Mouse (Mus musculus) thymus, adult 2 months (tissue): ENCODE data around the gene Lgr4. TPM values are rescaled to one million over a fixed set of nuclear protein-coding genes. Genes with fewer than 3 reads are reported as not detected.

ENCODE experiments used
- DNase-seq: peaks from one replicate; pipeline ENCODE4 v3.0.0; 2021
- H3K27ac ChIP-seq: fragments of 200-500 bp; 2 replicates; pipeline ENCODE4 v1.5.1; 2012; ENCODE audit warnings: low read length, control low read depth; ENCODE audit not compliant: control insufficient read depth, insufficient read depth
- H3K27me3 ChIP-seq: fragments of 200-500 bp; 2 replicates; pipeline ENCODE4 v1.6.1; 2012; ENCODE audit warnings: mild to moderate bottlenecking, low read length, moderate library complexity, mixed read lengths; ENCODE audit not compliant: control insufficient read depth, insufficient read depth
- H3K36me3 ChIP-seq: fragments of 200-500 bp; 2 replicates; pipeline ENCODE4 v1.6.1; 2012; ENCODE audit warnings: mild to moderate bottlenecking, low read length, moderate library complexity; ENCODE audit not compliant: control insufficient read depth, insufficient read depth
- H3K4me1 ChIP-seq: fragments of 200-500 bp; replicated peaks from 2 replicates; pipeline ENCODE4 v1.6.1; 2012; ENCODE audit warnings: low read length; ENCODE audit not compliant: control insufficient read depth, insufficient read depth
- H3K4me3 ChIP-seq: fragments of 200-500 bp; 2 replicates; pipeline ENCODE4 v1.5.1; 2012; ENCODE audit warnings: mild to moderate bottlenecking, low read length, control low read depth, moderate library complexity; ENCODE audit not compliant: control insufficient read depth, insufficient read depth
- CTCF ChIP-seq: fragments of 200-500 bp; IDR thresholded peaks from 2 replicates; pipeline ENCODE4 v1.5.1; 2012; ENCODE audit warnings: mild to moderate bottlenecking, control low read depth, low read length, moderate library complexity, borderline replicate concordance; ENCODE audit not compliant: control insufficient read depth, poor library complexity, insufficient read depth; ENCODE audit errors: extremely low read depth
- POLR2A ChIP-seq: fragments of 200-500 bp; IDR thresholded peaks from 2 replicates; pipeline ENCODE4 v1.6.1; 2012; ENCODE audit warnings: mild to moderate bottlenecking, low read length, control low read depth, moderate library complexity; ENCODE audit not compliant: control insufficient read depth, poor library complexity, insufficient read depth; ENCODE audit errors: extremely low read depth
- WGBS: fragments of 180-500 bp; shearing (Covaris S2); methylation state at CpG from one replicate; pipeline ENCODE4 v1.1.7; 2018; 5-methylcytosine and 5-hydroxymethylcytosine counted together
- polyA plus RNA-seq: library from polyadenylated mRNA; depleted of rRNA; stranded (reverse); fragments of >200 nt; gene quantifications from 2 replicates; pipeline ENCODE4 v1.2.3, GENCODE M21; 2012

The Lgr4 gene
- polyA plus RNA-seq, 1 experiment: 7.2 TPM

DNA sequence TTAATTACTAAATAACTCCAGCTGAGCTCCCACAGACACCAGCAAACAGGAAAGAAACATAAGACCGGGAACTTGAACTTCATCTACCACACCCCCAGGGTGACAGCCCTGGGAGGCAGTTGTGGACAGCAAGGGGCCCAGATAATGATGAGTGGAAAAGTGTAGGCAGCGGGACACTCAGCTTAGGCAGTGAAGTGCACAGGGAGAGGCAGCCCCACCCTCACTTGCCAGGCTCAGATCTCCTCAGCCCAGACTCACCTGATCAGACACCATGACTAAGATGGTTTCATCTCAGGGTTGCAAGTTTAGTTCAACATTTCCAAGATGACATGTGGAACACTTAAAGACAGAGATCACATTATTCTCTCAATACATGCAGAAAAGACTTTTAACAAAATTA, 8.3 kb upstream of the Lgr4 start:
- no peaks in the 10 kb centered on the region for H3K27me3 ChIP-seq
- WGBS: 87% methylated on average over 2 of the region's 2 CpGs
- H3K4me3 ChIP-seq: no peak overlapping the region
- TF ChIP-seq CTCF (no peak), POLR2A (no peak)
- no peak for DNase-seq
- H3K4me1 ChIP-seq: no peaks in the 10 kb centered on the region
- no peak overlapping the region for H3K27ac ChIP-seq
- H3K36me3 ChIP-seq: no peaks in the 10 kb centered on the region

DNA sequence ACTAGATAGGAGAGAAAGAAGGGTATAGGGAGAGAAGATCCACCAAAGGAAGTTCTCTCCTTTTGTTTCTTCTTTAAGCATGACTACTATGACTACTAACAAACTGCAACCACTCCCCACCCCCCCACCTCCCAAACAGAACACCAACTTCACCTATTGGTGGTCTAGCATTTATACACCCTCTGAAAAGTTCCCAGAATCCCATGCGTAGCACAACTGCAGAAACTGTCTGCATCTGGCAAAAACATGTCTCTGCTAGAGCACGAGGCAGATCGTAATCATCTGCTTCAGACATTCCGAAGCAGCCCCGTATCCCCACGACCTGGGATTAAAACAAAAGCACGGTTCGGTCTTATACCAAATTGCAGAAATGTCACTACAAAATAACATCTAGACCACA, 5.2 kb upstream of the Lgr4 start:
- no peak for TF ChIP-seq CTCF
- TF ChIP-seq POLR2A: no peak
- Histone ChIP-seq H3K36me3 (no peaks in the 10 kb centered on the region), H3K27me3 (peaks cover 3% of the 10 kb centered on the region), H3K4me3 (no peak overlapping the region), H3K27ac (no peak overlapping the region), H3K4me1 (no peaks in the 10 kb centered on the region)
- no peak for DNase-seq
- WGBS: 93% methylated on average over 8 of the region's 8 CpGs

DNA sequence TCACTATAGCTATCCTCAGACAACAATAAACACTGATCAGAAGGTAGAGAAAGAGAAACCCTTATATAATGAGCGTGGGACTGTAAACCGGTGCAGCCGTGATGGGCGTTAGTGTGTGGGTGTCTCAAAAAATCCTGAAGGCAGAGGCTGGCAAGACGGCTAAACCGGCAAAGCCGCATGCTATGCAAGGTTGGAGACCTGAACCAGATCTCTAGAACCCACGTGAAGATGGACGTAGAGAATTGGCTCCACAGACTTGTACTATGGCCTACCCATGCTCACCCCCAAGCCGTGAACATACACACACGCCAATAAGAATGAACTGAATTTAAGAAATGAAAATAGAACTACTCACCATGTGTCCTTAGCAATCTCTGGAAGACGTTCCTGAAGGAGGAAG, 4.7 kb upstream of the Lgr4 start:
- 0 out of 2 replicates have a peak, but pooled peaks cover 2% of the 10 kb centered on the region for H3K4me1 ChIP-seq
- DNase-seq: no peak
- H3K4me3 ChIP-seq: no peak overlapping the region
- peaks cover 6% of the 10 kb centered on the region for H3K27me3 ChIP-seq
- TF ChIP-seq POLR2A: no peak
- no peak for TF ChIP-seq CTCF
- H3K36me3 ChIP-seq: no peaks in the 10 kb centered on the region
- WGBS: 83% methylated on average over 12 of the region's 12 CpGs
- no peak overlapping the region for H3K27ac ChIP-seq

DNA sequence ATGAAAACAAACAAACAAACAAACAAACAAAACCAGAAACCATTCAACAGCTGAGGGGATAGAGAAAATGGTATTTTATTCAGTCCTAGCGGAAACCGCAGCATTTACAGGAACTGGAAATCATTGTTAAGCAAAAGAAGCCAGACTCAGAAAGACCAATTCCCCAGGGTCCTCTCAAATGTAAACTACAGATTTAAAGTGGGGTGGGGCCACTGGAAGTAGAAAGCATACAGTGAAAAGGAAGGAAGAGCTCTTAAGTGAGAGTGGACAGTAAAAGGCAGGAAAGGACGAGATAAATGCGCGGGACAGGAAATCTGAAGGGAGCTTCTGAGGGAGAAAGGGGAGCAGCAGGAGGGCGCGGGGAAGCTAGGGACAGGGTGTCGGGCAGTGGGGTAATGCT, 4.2 kb upstream of the Lgr4 start:
- WGBS: 53% methylated on average over 8 of the region's 8 CpGs
- DNase-seq: no peak
- Histone ChIP-seq H3K4me3 (no peak overlapping the region), H3K27ac (no peak overlapping the region), H3K36me3 (no peaks in the 10 kb centered on the region), H3K27me3 (peaks cover 11% of the 10 kb centered on the region), H3K4me1 (peaks cover 7% of the 10 kb centered on the region; the same call in 1 of the 2 replicates)
- TF ChIP-seq CTCF (no peak), POLR2A (no peak)

DNA sequence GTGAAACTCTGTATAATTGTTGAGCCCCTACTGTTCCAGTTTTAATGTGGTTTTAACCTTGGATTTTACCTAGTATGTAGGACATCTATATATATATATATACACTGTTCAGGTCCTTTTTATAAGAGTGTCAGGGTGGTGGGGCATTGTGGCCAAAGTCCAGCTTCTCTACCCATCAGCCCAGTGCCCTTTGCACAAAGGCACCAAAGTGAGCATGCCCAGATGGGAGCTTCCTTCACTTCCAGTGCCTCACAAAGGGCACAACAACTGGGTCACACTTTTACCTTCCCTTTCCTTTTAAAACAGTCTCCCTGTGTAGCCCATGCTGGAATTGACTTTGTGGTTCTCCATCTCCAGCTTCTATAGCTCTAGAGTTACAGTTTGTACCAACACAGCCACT, 2.8 kb upstream of the Lgr4 start:
- Histone ChIP-seq H3K36me3 (no peaks in the 10 kb centered on the region), H3K4me1 (peaks cover 7% of the 10 kb centered on the region; the same call in 1 of the 2 replicates), H3K4me3 (no peak overlapping the region), H3K27ac (no peak overlapping the region), H3K27me3 (peaks cover 20% of the 10 kb centered on the region)
- no peak for DNase-seq
- no peak for TF ChIP-seq POLR2A
- TF ChIP-seq CTCF: no peak

DNA sequence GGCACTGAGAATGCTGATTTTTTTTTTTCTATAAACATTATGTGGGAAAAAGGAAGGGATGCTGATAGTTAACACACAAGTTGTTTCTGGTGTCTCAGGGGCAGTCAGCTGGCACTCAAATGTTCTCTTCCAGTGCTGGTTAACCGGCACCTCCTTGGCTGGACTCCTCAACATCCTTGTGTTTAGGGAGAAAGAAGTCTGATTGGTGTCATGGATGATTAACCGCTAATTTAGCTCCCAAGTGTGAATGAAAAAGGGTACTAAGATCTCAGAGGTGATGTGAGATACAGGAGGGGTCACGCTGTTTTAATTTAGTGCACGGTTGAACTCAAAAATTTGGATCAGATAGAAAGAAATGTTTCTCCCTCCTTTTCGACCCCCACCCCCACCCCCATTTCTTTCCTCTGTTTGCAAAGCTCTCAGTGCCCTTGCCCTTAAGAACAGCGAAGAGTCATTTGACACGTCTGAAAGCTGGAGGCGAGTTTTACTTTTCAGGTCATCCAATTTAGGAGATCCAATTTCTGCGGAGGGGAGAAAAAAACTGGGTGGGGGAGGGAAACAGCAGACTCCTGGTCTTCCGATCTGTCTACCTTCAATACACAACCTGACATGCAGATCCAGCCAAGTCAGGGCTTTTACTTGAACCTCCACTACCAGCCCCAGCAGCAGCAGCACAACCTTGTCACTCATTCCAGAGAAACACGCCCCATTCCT, 508 bp upstream of the Lgr4 start:
- TF ChIP-seq POLR2A: no peak
- no peak for TF ChIP-seq CTCF
- WGBS: 24% methylated on average over 11 of the region's 11 CpGs
- DNase-seq: no peak
- Histone ChIP-seq H3K4me1 (peaks cover 7% of the 10 kb centered on the region; the same call in 1 of the 2 replicates), H3K27ac (no peak overlapping the region), H3K27me3 (peaks cover 20% of the 10 kb centered on the region), H3K4me3 (no peak overlapping the region), H3K36me3 (no peaks in the 10 kb centered on the region)
